Mouse (Mus musculus) right cerebral cortex, adult 2 months (tissue): Measurements from ENCODE around the gene Olah.

Experiments used
- DNase-seq, 2 experiments: peaks; one replicate each; pipeline ENCODE4 v3.0.0; 2021 to 2022; ENCODE audit warnings: low spot score in 2 of 2

Gene Olah

DNA sequence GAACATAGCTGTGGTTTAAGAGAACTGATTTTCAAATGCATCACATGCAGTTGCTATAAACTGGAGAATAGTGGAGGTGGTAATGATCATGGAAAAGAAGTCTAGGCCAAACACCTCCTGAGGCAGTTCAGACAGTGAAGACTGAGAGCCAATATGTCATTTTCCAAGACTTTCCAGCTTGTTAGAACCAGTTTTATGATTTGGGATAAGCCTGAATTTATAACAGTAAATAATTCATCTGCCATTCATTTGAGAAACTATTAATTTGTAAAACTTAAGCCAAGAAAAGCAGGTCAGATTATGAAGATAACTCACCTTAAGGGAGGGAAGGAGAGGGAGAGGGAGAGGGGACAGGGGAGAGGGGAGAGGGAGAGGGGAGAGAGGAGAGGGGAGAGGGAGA lies 43.9 kb downstream of the Olah start:
- no peak for DNase-seq

DNA sequence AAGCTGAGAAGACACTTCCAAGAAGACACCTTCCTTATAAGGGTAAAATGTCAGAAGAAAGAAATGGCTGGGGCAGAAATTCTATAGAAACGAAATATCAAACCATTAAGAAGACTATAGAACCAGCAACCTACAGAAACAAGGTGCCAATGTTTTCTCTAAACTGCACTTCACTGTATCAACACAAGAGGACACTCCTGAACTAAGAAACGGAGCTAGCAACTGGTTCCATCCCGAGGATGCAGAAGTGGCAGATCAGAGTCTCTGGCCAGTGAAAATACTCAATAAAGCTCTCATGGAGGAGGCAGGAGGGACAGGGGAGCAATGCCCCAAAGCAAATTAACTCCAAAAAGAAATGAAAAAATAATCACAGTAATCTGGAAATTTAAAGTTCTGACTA lies 48.1 kb downstream of the Olah start:
- peak in 1 of 2 experiments; percentile 36 for DNase-seq

DNA sequence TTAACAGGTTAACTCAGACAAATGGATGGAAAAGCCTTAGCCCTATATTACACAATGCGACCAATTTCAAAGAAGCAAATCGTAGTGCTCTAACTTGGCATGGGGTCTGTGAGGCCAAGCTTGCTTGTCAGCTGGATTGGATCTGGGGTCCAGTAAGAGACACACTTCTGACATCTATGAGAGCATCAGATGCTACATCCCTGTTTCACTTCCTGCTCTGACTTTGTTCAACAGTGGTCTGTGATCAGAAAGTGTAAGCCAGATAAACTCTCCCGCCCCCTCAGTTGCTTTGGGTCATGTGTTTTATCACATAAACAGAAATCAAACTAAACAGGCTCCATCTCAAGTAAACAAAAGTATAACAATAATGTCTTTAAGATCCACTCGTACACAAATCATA lies 48.6 kb downstream of the Olah start:
- no peak for DNase-seq

DNA sequence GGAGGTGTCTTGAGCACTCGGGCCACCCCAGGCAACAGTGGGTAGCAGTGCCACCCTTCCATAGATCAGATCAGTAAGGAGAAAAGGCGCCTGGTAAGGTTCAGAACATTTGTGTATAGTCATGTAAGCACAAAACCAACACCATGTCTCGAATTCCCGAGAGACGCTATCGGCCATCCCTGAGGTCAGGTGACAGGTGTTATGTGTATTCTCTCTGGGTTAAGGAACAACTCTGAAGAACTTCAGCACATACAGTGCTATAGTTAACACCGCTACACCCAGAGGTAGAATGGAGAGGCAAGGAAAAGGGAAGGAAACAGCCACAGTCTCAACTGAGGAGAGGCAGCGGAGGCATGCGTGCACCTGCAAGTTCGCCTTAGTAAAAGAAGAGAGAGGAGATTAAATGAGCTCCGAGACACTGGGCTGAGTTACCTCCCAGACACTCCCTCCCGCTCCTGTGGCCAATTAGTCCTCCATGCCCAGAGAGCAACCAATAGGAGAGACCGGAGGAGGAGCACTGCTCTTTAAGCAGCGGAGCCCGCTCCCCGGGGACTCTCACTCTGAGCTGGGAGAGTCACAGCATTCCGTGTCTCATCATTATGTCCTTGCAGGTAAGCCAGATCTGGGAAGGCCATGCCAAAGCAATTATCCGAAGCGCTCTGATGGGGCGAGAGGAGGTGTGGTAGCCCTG lies 61.3 kb downstream of the Olah start, which contains the start of gene Acbd7:
Gene Acbd7, plus strand, starts transcription at position 558 of the 691 bp plus-strand sequence.
- DNase-seq: peak; percentile 60 to 76

DNA sequence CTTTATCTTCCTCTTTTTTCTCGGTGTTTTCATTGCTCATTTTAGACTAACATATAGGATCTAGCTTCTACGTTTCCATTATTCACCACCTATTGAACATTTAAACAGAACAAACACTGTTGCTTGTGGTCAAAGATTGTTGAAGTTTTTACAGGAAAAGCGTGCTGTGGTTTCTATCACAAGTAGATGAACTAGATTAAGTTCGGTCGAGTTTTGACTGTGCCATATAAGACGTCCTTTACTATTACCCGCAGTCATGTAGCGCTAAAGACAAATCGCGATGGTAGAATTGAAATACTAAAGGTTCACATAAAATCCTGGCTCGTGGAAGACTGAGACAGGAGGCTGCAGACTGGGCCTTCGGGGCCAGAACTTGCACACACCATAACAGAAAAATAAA lies 63.2 kb downstream of the Olah start:
- no peak for DNase-seq

DNA sequence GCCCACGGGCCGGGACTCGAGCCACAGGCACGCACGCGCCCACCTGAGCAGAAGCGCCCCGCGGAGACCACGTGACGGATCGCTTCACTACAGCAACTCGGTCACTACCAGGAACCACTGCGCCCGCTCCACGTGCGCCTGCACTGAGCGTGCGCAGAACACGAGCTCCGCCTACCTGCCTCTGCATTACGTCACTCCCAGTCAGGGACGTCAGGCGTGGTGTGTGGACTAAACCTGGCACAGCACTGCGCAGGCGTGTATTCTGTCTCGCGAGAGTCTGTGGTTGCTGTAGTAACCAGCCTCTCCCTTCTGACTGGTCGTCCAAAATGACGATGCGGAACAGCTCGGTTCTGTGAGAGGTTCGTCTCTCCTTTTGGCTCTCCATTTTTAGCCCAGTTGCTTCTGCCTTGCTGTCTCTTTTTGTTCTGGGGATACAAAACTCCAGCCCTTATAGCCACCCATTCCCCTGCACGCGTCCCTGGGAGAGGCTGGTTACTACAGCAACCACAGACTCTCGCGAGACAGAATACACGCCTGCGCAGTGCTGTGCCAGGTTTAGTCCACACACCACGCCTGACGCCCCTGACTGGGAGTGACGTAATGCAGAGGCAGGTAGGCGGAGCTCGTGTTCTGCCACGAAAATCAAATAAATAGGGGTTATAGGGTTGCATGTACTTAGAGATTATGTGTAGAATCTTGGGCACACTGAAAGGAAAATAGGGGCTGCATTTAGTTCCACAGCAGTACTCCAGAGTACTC lies 64.3 kb downstream of the Olah start, which contains the start of gene Rpp38:
Gene Rpp38, minus strand, starts transcription at position 160 of the 759 bp plus-strand sequence.
- peak; percentile 99 to 100 for DNase-seq

DNA sequence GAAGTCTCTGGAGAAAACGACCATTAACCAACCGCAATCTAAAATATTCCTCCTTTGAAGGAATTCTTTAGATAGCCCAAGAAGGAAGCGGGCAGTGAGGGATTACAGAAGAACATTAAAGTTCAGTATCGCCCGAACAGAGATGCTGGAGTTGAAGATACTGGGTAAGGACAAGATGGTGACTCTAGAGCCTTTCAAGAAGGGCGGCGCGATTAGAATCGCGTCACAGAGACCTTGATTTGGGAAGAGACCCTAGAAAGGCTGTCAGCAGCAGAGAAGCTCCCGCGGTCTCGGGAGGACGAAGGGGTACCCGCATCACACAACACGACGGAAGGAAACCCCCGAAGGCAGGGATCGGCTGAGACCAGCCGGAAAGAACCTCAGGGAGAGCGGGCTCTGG lies 65.0 kb downstream of the Olah start:
- no peak for DNase-seq

DNA sequence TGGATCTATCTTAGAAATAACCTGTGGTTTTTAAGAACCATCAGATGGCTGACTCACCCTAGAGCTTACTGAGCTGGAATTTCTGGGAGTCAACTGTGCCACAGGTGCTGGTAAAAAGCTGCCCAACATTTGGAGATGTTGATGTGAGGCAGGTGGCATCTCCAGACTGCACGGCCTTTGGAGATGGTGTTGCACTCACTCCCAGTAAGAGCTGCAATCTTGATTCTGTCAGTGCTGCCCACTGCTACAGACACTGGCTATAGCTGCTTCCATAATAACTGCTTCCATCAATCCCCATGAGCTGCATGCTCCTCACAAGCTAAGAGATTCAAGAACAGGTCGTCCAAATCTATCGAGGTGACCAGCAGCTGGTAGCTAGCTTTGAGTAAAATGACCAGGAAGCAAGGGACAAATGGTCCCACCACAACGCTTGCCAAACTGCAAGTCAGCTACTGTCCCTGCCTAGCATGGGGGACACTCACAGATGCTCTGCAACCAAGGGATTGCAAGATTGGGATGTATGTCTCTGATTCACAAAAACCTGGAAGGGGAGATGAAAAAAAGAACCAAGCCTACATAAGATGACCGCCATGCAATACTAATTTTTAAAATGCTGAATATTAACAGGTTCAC lies 65.8 kb downstream of the Olah start:
- no peak for DNase-seq

DNA sequence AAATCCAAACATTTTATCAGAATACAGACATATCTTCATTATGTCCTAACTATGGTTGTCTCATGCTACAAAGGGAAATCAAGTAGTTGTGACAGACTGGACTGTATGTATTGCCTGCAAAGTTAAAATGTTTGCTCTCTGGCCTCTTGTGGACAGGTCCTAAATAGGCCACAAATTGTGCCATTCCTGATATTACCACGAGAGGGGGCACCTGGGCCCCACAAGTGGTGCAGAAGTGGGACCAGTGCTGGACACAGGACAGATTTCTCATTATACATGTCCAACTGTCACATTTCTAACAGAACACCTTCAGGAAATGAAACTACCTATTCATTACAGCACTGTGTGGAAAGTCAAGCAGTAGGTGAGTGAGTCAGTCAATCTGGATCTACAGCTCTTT lies 69.7 kb downstream of the Olah start:
- DNase-seq: peak; percentile 29 to 40

DNA sequence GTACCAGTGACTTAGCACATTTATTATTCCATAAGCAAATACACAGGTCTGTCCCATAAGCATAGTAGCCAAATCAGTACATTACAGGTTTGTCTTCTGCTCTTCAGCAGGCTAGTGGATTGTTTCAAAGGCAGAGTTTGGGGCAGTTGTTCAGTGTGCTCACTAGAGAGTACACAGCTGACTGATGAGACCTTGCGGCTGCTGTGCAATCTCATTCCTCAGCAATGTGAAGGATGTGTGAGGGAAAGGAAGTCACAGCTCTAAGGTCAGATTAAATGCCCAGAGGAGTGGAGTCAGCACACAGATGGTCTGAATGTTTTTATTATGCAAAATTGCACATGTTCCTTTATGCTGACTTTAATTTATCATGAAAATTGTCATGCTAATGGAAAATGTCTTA lies 70.5 kb downstream of the Olah start:
- DNase-seq: no peak

DNA sequence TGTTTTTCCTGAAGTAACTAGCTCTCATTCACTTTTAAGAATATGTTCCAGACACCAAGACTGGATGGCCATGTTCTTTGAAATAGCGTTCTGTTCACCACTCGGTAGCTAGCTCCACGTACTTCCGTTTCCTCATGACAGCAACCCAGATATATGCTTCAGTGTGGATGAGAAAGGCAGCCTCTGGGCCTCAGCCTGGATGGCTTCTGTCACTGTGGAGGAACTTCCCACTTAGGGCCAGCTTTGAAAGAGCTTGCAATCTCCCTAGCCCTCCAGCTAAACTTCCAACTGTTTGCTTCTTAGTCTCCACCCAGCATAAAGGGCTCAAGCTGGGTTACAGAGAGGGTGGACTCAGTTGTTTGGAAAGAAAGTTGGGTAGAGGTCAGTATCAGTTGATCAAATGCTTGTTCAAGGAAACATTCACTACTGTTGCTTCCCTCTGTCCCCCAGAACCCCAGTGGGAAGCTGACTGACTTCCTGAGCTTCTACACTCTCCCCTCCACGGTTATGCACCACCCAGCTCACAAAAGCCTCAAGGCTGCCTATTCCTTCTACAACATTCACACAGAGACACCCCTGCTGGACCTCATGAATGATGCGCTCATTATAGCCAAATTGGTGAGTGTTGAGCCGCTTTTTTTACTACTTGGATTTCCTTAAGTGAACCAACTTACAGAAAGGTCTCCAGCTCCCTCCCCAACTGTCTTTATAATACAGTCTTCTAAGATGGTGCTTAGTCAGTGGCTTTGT lies 72.5 kb downstream of the Olah start:
- no peak for DNase-seq

DNA sequence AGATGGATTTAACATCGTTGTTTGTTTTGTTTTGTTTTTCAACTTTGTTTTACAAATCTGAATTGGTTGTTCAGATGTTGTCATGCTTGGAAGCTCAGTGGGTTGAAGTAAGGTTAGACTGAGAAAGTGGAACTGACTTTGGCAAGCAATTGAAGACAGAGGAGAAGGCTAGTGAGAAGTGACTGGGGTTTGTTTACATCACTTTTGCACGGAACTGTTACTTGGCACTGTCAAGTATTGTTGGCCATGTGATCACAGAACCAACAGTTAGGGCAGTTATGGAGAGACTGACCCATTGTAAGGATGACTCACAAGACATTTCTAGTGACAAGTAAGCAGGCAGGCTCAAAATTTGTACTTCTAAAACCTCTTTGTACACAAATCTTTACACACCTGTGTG lies 73.9 kb downstream of the Olah start:
- DNase-seq: no peak

DNA sequence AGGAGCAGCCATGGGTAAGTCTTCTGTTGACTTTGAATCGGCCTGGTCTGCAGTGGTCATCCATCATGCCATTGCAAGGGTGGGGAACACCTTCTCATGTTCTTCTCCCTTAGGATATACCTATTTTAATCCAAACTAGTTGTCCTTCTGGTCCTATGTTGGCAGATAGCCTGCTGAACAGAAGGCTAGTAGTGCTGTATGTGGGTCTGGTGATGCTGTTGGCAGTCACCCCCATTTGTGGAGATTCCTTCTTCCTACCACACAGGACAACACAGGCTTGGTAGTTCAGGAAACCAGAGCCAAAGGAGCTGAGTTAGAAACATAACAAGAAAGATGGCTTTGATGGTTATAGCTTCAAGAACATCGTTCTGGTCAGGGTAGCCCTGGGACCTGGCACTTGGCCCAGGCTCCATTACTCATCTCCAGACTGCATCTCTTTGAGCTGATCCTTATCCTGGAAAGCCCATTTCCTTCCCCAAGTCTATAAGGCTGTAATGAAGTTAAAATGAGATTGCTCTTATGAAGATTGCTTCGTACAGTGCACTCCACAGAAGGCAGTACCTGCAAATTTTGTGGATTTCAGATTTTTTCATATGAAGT lies 91.5 kb downstream of the Olah start:
- peak; percentile 21 to 59 for DNase-seq

DNA sequence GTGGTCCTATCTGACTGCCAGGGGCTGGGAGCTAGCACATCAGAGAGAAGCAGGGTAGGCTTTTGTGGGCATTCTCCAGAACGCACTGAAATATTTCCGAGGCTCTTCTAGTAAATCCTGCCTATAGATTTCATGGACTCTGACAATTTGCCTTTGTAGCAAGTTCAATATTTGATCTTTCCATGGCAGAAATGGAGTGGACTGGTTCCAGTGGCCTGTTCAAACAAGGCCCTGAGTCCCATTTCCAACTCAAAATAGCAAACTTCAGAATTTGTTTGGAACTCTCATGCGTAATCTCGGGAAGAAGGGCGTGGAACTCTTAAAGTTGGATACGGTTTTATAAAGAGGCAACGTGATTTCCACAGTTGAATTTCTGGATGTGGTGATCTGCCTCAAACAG lies 101.2 kb downstream of the Olah start:
- DNase-seq: no peak

DNA sequence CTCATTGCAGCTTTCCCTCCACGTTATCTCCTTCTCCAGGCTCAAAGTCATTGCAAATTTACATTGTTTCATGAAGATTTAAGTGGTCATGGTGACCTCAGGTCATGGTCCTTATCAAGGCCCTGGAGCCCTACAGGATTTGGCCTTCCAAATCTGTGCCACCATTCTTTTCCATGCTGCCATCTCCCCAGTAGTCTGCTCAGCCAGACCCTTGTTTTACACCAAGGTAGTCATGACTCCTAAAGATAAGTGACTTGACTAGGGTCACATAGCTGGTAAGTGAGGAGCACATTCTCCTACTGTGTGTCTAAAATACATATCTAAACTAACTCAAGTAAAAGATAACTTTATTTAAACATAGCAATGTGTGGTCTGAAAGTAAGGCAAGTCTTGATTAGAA lies 104.8 kb downstream of the Olah start:
- no peak for DNase-seq
